Mouse (Mus musculus) limb, embryonic 13.5 days (tissue): ENCODE results near the gene Bean1. TPM values are rescaled to one million over a fixed set of nuclear protein-coding genes. Genes with fewer than 3 reads are reported as not detected.

Experiments
- ATAC-seq: fragments of 200-750 bp; cut with Nextera tagmentation; 2 replicates; pipeline ENCODE4 v1.8.0; 2017; ENCODE audit warnings: low read depth, moderate number of reproducible peaks, moderate TSS enrichment; ENCODE audit not compliant: low FRiP score
- H3K27ac ChIP-seq: fragments of 300-500 bp; sonication (generic); 2 replicates; pipeline ENCODE4 v1.5.1; 2015; ENCODE audit warnings: inconsistent platforms, mild to moderate bottlenecking, moderate library complexity
- H3K27me3 ChIP-seq: fragments of 300-500 bp; sonication (generic); 2 replicates; pipeline ENCODE4 v1.6.1; 2015; ENCODE audit warnings: mild to moderate bottlenecking, inconsistent platforms
- H3K36me3 ChIP-seq: fragments of 300-500 bp; sonication (generic); 2 replicates; pipeline ENCODE4 v1.6.1; 2015; ENCODE audit warnings: inconsistent platforms, mild to moderate bottlenecking, moderate library complexity
- H3K4me1 ChIP-seq: fragments of 300-500 bp; sonication (generic); 2 replicates; pipeline ENCODE4 v1.6.1; 2015; ENCODE audit warnings: inconsistent platforms
- H3K4me2 ChIP-seq: fragments of 300-500 bp; sonication (generic); replicated peaks from 2 replicates; pipeline ENCODE4 v1.6.1; 2015; ENCODE audit warnings: inconsistent platforms, mild to moderate bottlenecking, moderate library complexity
- H3K4me3 ChIP-seq: fragments of 300-500 bp; sonication (generic); 2 replicates; pipeline ENCODE4 v1.5.1; 2015; ENCODE audit warnings: moderate library complexity, mild to moderate bottlenecking, inconsistent platforms
- H3K9ac ChIP-seq: fragments of 300-500 bp; sonication (generic); 2 replicates; pipeline ENCODE4 v1.6.1; 2015; ENCODE audit warnings: mild to moderate bottlenecking, inconsistent platforms
- H3K9me3 ChIP-seq: fragments of 300-500 bp; sonication (generic); 2 replicates; pipeline ENCODE4 v1.6.1; 2016; ENCODE audit warnings: inconsistent platforms
- WGBS: fragments of 180-500 bp; shearing (Covaris S2); methylation state at CpG from one replicate; pipeline ENCODE4 v1.1.7; 2015; 5-methylcytosine and 5-hydroxymethylcytosine counted together
- polyA plus RNA-seq: library from polyadenylated mRNA; unstranded; fragments of >200 nt; fragmentation: Nextera tagmentation; extraction: Ambion mirVana; gene quantifications from 2 replicates; pipeline ENCODE4 v1.2.1, GENCODE M21; 2015

The Bean1 gene
- polyA plus RNA-seq, 1 experiment from 2014 or later = 0.95 TPM

- Histone ChIP-seq H3K9me3 (no peaks in the 10 kb centered on the region), H3K27me3 (peaks cover 30% of the 10 kb centered on the region), H3K9ac (no peak overlapping the region), H3K4me2 (no peak overlapping the region), H3K36me3 (no peaks in the 10 kb centered on the region), H3K4me3 (no peak overlapping the region), H3K4me1 (no peaks in the 10 kb centered on the region), H3K27ac (no peak overlapping the region)
- ATAC-seq = no peak
- 63% methylated on average over 4 of the region's 4 CpGs for WGBS
Observed at GRCm38 (mm10) chr8:104177054-104177453, 6.8 kb downstream of the Bean1 start.

DNA sequence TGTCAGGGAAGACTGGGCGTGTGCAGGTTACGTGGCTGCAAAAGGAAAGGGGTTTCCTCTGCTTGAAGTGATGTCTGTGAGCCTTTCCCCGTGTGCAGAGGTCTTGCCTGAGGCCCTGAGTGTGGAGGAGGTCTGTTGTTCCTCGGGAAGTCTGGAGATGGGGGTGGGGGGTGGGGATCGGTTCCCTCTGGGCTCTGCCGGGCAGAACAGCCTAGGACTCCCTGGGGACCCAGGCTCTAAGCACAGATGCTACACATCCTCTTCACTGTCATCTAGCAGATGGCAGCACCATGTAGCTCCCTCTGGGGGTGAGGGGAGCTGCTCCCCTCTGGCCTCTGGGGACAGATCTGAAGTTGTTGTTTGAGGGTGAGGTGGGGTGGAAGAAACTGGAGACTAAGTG, 14.7 kb downstream of the Bean1 start:
- Histone ChIP-seq H3K36me3 (no peaks in the 10 kb centered on the region), H3K4me3 (no peak overlapping the region), H3K9me3 (no peaks in the 10 kb centered on the region), H3K9ac (no peak overlapping the region), H3K4me1 (no peaks in the 10 kb centered on the region), H3K27me3 (no peaks in the 10 kb centered on the region), H3K27ac (no peak overlapping the region), H3K4me2 (no peak overlapping the region)
- 27% methylated on average over 6 of the region's 6 CpGs for WGBS
- ATAC-seq = no peak

GRCm38 (mm10) chr8:104186827-104187226, 16.6 kb downstream of the Bean1 start:
- WGBS = 92% methylated on average over 4 of the region's 4 CpGs

DNA sequence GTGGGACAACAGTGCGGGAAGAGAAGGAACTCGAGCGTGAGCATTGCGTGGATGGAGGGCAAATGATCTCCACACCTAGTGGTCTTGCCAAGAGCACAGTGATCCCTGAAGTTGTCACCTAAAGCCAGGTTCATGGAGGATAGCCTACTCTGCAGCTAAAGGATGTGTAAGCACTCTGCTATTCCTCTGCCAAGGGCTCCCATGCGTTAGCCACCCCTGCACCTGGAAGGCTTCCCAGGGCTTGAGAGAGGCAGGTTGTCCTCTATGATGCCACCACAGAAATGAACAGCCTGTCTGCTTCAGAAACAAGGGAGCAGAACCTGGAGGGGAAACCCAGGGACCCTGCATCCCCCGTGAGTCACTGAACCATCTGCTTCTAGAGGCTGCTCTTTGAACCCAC, 17.4 kb downstream of the Bean1 start:
- H3K36me3 ChIP-seq = no peaks in the 10 kb centered on the region
- H3K27ac ChIP-seq = no peak overlapping the region
- H3K9ac ChIP-seq = no peak overlapping the region
- no peaks in the 10 kb centered on the region for H3K9me3 ChIP-seq
- 85% methylated on average over 6 of the region's 6 CpGs for WGBS
- no peaks in the 10 kb centered on the region for H3K27me3 ChIP-seq
- H3K4me1 ChIP-seq = no peaks in the 10 kb centered on the region
- no peak overlapping the region for H3K4me3 ChIP-seq
- no peak for ATAC-seq
- no peak overlapping the region for H3K4me2 ChIP-seq

More at GRCm38 (mm10) chr8:104186827-104187226, 16.6 kb downstream of the Bean1 start:
- Histone ChIP-seq H3K27ac (no peak overlapping the region), H3K4me2 (no peak overlapping the region), H3K9ac (no peak overlapping the region), H3K4me3 (no peak overlapping the region), H3K27me3 (no peaks in the 10 kb centered on the region), H3K9me3 (no peaks in the 10 kb centered on the region), H3K4me1 (no peaks in the 10 kb centered on the region), H3K36me3 (no peaks in the 10 kb centered on the region)
- ATAC-seq = no peak

- Histone ChIP-seq H3K27me3 (no peaks in the 10 kb centered on the region), H3K4me1 (no peaks in the 10 kb centered on the region), H3K36me3 (no peaks in the 10 kb centered on the region), H3K4me3 (no peak overlapping the region), H3K9me3 (no peaks in the 10 kb centered on the region), H3K27ac (no peak overlapping the region), H3K4me2 (no peak overlapping the region), H3K9ac (no peak overlapping the region)
- WGBS = 76% methylated on average over 5 of the region's 5 CpGs
- ATAC-seq = no peak
Observed at GRCm38 (mm10) chr8:104188459-104188858, 18.2 kb downstream of the Bean1 start.

- H3K27ac ChIP-seq = no peak overlapping the region
- WGBS = 73% methylated on average over 6 of the region's 6 CpGs
- H3K4me2 ChIP-seq = no peak overlapping the region
- H3K4me1 ChIP-seq = no peaks in the 10 kb centered on the region
- H3K9ac ChIP-seq = no peak overlapping the region
- no peaks in the 10 kb centered on the region for H3K9me3 ChIP-seq
- H3K4me3 ChIP-seq = no peak overlapping the region
- no peak for ATAC-seq
- no peaks in the 10 kb centered on the region for H3K27me3 ChIP-seq
- no peaks in the 10 kb centered on the region for H3K36me3 ChIP-seq
Observed at GRCm38 (mm10) chr8:104190777-104191468, 20.7 kb downstream of the Bean1 start.

DNA sequence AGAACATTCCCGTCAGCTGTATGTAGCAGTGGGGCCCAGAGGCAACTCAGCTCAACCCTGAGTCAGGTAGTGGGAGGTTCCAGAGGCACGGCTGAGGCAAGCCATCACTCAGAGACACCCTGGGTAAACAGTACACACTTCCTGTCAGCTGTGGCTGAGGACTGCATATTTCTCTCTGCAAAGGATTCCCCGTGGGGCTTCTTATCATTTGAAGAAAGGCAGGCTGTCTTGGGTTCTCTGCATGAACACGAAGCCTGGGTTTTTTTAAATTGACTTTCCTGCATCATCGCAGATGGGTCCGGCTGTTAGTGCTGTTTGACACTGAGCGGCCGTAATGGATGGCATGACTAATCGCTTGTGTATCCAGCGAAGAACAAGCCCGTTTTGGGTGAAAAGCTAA, 21.3 kb downstream of the Bean1 start:
- H3K36me3 ChIP-seq = no peaks in the 10 kb centered on the region
- no peak for ATAC-seq
- H3K4me3 ChIP-seq = no peak overlapping the region
- H3K27ac ChIP-seq = no peak overlapping the region
- H3K4me2 ChIP-seq = no peak overlapping the region
- no peaks in the 10 kb centered on the region for H3K27me3 ChIP-seq
- no peaks in the 10 kb centered on the region for H3K4me1 ChIP-seq
- H3K9ac ChIP-seq = no peak overlapping the region
- no peaks in the 10 kb centered on the region for H3K9me3 ChIP-seq
- whole genome bisulfite sequencing = 53% methylated on average over 11 of the region's 11 CpGs

DNA sequence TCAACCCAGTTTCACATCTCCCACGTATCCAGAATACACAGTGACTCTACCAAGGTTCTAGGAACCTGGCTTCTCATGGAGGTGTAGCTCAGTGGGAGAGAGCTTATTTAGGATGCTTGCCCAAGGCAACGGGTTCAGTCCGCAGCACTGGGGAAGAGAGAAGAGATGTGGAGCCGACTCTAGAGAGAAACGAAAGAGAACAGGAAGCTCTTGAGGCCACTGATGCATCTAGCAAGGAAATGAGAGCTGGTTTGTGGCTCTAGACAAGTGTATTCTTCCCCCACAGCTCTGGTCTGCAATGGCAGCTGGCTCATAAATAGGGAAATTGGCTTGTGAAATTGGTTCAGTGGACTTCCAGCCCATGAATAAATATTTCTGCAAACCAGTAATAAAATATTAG, 29.6 kb downstream of the Bean1 start:
- WGBS = 71% methylated on average over 5 of the region's 5 CpGs
- H3K4me2 ChIP-seq = no peak overlapping the region
- no peaks in the 10 kb centered on the region for H3K9me3 ChIP-seq

DNA sequence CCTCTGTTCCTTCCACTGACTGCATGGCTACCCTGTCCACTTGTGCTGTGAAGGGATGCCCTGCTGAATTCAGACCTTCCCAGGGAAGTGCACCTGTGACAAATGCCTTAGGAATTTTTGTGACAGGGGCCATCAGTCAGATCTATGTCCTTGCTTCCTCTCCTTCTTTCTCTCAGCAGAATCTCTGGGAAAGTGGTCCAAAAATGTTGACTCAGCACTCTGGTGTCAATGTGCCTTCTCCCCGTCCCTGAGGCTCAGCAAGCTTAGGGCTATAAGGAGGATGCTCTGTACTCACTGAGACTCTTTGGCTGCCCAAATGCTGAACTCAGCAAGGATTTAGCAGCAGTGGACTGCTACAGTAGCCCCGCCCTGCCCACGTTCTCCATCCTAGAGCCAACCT, 31.4 kb downstream of the Bean1 start:
- no peak overlapping the region for H3K27ac ChIP-seq

More for the DNA sequence above, 29.6 kb downstream of the Bean1 start:
- no peak for ATAC-seq
- H3K4me1 ChIP-seq = no peaks in the 10 kb centered on the region
- H3K9ac ChIP-seq = no peak overlapping the region
- no peaks in the 10 kb centered on the region for H3K36me3 ChIP-seq
- H3K27me3 ChIP-seq = no peaks in the 10 kb centered on the region
- no peak overlapping the region for H3K4me3 ChIP-seq
- H3K27ac ChIP-seq = no peak overlapping the region

DNA sequence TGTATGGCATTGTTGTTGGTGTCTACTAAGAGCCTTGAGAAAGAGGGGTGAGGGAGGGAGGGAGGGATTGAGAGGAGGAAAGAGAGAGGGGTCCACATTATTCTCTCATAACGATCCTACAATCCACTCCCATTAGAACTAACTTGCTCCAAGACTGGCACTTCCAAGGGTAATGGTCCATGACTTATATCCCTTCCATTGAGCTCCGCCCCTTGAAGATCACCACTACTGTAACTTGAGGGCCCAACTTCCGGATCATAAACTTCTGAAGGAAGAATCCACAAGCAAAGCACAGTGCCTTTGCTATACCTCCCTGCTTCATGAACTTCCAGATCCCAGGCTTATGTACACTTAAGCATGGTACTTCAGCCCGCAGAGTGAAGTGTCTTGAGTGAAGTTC, 32.1 kb downstream of the Bean1 start:
- no peak for ATAC-seq
- Histone ChIP-seq H3K36me3 (no peaks in the 10 kb centered on the region), H3K9me3 (no peaks in the 10 kb centered on the region), H3K9ac (no peak overlapping the region), H3K4me3 (no peak overlapping the region), H3K4me2 (no peak overlapping the region), H3K27ac (no peak overlapping the region), H3K4me1 (no peaks in the 10 kb centered on the region), H3K27me3 (no peaks in the 10 kb centered on the region)
- 87% methylated on average over 4 of the region's 4 CpGs for WGBS

More for the DNA sequence above, 31.4 kb downstream of the Bean1 start:
- no peak overlapping the region for H3K4me3 ChIP-seq
- no peak overlapping the region for H3K9ac ChIP-seq
- ATAC-seq = no peak
- H3K4me2 ChIP-seq = no peak overlapping the region
- WGBS = 75% methylated on average over 3 of the region's 3 CpGs
- H3K9me3 ChIP-seq = no peaks in the 10 kb centered on the region
- no peaks in the 10 kb centered on the region for H3K27me3 ChIP-seq
- no peaks in the 10 kb centered on the region for H3K4me1 ChIP-seq
- no peaks in the 10 kb centered on the region for H3K36me3 ChIP-seq

DNA sequence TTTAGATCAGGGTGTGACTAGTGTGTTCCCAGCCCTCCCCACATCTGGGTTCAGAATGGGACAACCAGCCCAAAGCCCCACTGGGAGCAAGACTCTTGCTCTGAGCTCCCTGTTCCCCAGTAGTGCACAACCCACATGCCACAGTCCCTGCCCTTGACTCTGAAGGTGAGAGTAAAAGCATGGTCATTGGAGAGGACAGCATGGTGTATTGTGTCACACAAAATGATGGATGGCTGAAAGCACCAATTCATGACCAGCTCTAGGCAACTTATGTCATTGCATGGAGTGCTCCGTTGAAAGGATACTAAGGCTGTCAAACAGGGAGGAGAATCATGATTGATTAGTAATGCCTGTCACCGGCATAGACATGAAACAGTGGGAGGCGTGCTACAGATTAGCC, 35.0 kb downstream of the Bean1 start:
- Histone ChIP-seq H3K36me3 (no peaks in the 10 kb centered on the region), H3K9ac (no peak overlapping the region), H3K4me3 (no peak overlapping the region), H3K4me2 (no peak overlapping the region), H3K27ac (no peak overlapping the region), H3K4me1 (no peaks in the 10 kb centered on the region), H3K9me3 (no peaks in the 10 kb centered on the region), H3K27me3 (no peaks in the 10 kb centered on the region)
- ATAC-seq = no peak
- 68% methylated on average over 3 of the region's 3 CpGs for WGBS

- no peak overlapping the region for H3K4me3 ChIP-seq
- 89% methylated on average over 5 of the region's 5 CpGs for WGBS
- ATAC-seq = no peak
Observed at GRCm38 (mm10) chr8:104217601-104218000, 47.4 kb downstream of the Bean1 start.

DNA sequence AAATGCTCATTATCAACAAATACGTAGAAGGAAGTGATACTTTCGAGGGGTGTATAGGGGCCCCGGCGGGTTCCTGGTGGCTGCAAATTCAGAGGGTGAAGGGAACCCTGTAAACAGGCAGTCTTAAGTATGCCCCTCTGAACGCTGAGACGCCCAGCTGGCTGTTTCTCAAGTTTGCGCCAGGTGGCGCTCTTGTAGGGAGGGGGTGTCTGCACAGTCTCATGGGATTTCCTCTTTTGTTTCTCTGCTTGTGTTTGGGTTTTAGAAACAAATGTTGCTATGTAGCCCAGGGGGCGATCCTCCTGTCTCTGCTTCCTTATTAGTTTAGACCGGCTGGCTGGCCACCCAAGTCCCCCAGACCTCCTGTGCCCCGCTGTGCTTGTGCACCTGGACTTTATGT, 48.8 kb downstream of the Bean1 start:
- Histone ChIP-seq H3K4me1 (no peaks in the 10 kb centered on the region), H3K9ac (no peak overlapping the region), H3K9me3 (peaks cover 6% of the 10 kb centered on the region; the same call in 1 of the 2 replicates), H3K4me3 (no peak overlapping the region), H3K27ac (no peak overlapping the region), H3K4me2 (no peak overlapping the region), H3K27me3 (no peaks in the 10 kb centered on the region), H3K36me3 (peaks cover 6% of the 10 kb centered on the region)
- WGBS = 29% methylated on average over 11 of the region's 11 CpGs
- ATAC-seq = no peak

More at GRCm38 (mm10) chr8:104217601-104218000, 47.4 kb downstream of the Bean1 start:
- H3K4me2 ChIP-seq = no peak overlapping the region
- no peaks in the 10 kb centered on the region for H3K27me3 ChIP-seq
- H3K36me3 ChIP-seq = no peaks in the 10 kb centered on the region
- H3K27ac ChIP-seq = no peak overlapping the region
- no peaks in the 10 kb centered on the region for H3K4me1 ChIP-seq
- no peak overlapping the region for H3K9ac ChIP-seq
- no peaks in the 10 kb centered on the region for H3K9me3 ChIP-seq
